In genomic region chr2:6349256-6350092, GRCm38 (mm10) we compare ENCODE assay signal across 7 mouse cellular contexts. TPM values are rescaled to one million over a fixed set of nuclear protein-coding genes. Genes with fewer than 3 reads are reported as not detected.
DNase-seq lines count a peak whose midpoint lies in the region; ATAC-seq lines count a peak whose summit lies in the region.

No protein-coding gene starts in this region.

- 0 out of 2 replicates have a peak, but pooled peaks cover 3% of the 10 kb centered on the region for H3K9me3 ChIP-seq in lung, embryonic 16.5 days (ENCODE audit: control insufficient read depth, low read length)
- no peaks in the 10 kb centered on the region for H3K9me3 ChIP-seq in intestine, embryonic 15.5 days
- H3K9me3 ChIP-seq in neural tube, embryonic 14.5 days (ENCODE audit: control insufficient read depth, low read length) = no peaks in the 10 kb centered on the region

- H3K4me1 ChIP-seq in lung, embryonic 16.5 days (replicated peaks; ENCODE audit: control insufficient read depth, insufficient read depth, low read length) = peaks cover 25% of the 10 kb centered on the region
- peaks cover 21% of the 10 kb centered on the region for H3K4me1 ChIP-seq in intestine, embryonic 15.5 days (replicated peaks)
- peaks cover 5% of the 10 kb centered on the region; the same call in 1 of the 2 replicates for H3K4me1 ChIP-seq in neural tube, embryonic 14.5 days (ENCODE audit: control insufficient read depth, insufficient read depth, low read length)

- no peak overlapping the region for H3K9ac ChIP-seq in lung, embryonic 16.5 days (ENCODE audit: low read length)
- no peak overlapping the region for H3K9ac ChIP-seq in intestine, embryonic 15.5 days
- H3K9ac ChIP-seq in neural tube, embryonic 14.5 days (replicated peaks; ENCODE audit: low read depth, low read length) = no peak overlapping the region

- H3K27me3 ChIP-seq in lung, embryonic 16.5 days (ENCODE audit: control insufficient read depth, insufficient read depth, low read depth, low read length) = no peaks in the 10 kb centered on the region
- H3K27me3 ChIP-seq in intestine, embryonic 15.5 days (replicated peaks) = no peaks in the 10 kb centered on the region
- no peaks in the 10 kb centered on the region for H3K27me3 ChIP-seq in neural tube, embryonic 14.5 days (ENCODE audit: control insufficient read depth, insufficient read depth, low read length)

- DNase-seq in lung, postnatal 25 days (ENCODE audit: low spot score) = no peak
- peak; percentile 54 for DNase-seq in cerebellum, adult 9-11 months
- no peak for DNase-seq in gastrocnemius, adult 18-20 months (ENCODE audit: low spot score)

- no peak overlapping the region for H3K27ac ChIP-seq in lung, embryonic 16.5 days (ENCODE audit: low read length)
- 0 out of 2 replicates have a peak overlapping the region, but pooled peaks have one; percentile 6 for H3K27ac ChIP-seq in intestine, embryonic 15.5 days
- H3K27ac ChIP-seq in neural tube, embryonic 14.5 days (ENCODE audit: low read depth, low read length) = no peak overlapping the region

- no peak overlapping the region for H3K4me3 ChIP-seq in lung, embryonic 16.5 days (ENCODE audit: low read length)
- H3K4me3 ChIP-seq in intestine, embryonic 15.5 days (replicated peaks) = no peak overlapping the region
- no peak overlapping the region for H3K4me3 ChIP-seq in neural tube, embryonic 14.5 days (ENCODE audit: low read depth, low read length)

- 68% methylated on average over 11 of the region's 11 CpGs for WGBS in lung, embryonic 16.5 days
- 75% methylated on average over 11 of the region's 11 CpGs for WGBS in intestine, embryonic 15.5 days
- WGBS in neural tube, embryonic 14.5 days = 74% methylated on average over 11 of the region's 11 CpGs

- H3K36me3 ChIP-seq in lung, embryonic 16.5 days (ENCODE audit: control insufficient read depth, insufficient read depth, low read length) = peaks cover 4% of the 10 kb centered on the region
- no peaks in the 10 kb centered on the region for H3K36me3 ChIP-seq in intestine, embryonic 15.5 days
- no peaks in the 10 kb centered on the region for H3K36me3 ChIP-seq in neural tube, embryonic 14.5 days (ENCODE audit: control insufficient read depth, insufficient read depth, low read length)

- no peak overlapping the region for H3K4me2 ChIP-seq in lung, embryonic 16.5 days (ENCODE audit: low read depth, low read length)
- no peak overlapping the region; the same call in 1 of the 2 replicates for H3K4me2 ChIP-seq in intestine, embryonic 15.5 days (replicated peaks)
- no peak overlapping the region for H3K4me2 ChIP-seq in neural tube, embryonic 14.5 days (ENCODE audit: low read depth, low read length)

- ATAC-seq in lung, embryonic 16.5 days (ENCODE audit: low read depth) = peak; percentile 86
- ATAC-seq in intestine, embryonic 15.5 days = peak; percentile 34; the same call in 1 of the 2 replicates
- peak; percentile 66; the same call in 1 of the 2 replicates for ATAC-seq in neural tube, embryonic 14.5 days (ENCODE audit: low read depth)
- no peak for ATAC-seq in activated CD4-positive, CD25-positive, alpha-beta regulatory T cell, adult 4 months

RNA-seq across cellular contexts. Expression of gene Usp6nl, which starts 27.0 kb away (rescaled TPM):
- polyA plus RNA-seq in lung, embryonic 16.5 days (2015; fragmentation: Nextera tagmentation; extraction: Ambion mirVana) = 9.5 and 10.2 TPM in 2 replicates
- polyA plus RNA-seq in intestine, embryonic 15.5 days (2015; fragmentation: Nextera tagmentation; extraction: Ambion mirVana) = 9.4 and 11.8 TPM in 2 replicates
- polyA plus RNA-seq in neural tube, embryonic 14.5 days (2014; fragmentation: Nextera tagmentation; extraction: Ambion mirVana) = 10.0 and 10.3 TPM in 2 replicates
- total RNA-seq in gastrocnemius, adult 18-20 months (2021) = 1 to 10 TPM; 2.5 to 4.7 TPM
- polyA plus RNA-seq in activated CD4-positive, CD25-positive, alpha-beta regulatory T cell, adult 4 months (2017; shearing (Covaris generic)) = 1 to 10 TPM; 6.1 to 7.1 TPM
